Mouse (Mus musculus) thymus, adult 2 months (tissue): ENCODE results near the gene Ppara. TPM values are rescaled to one million over a fixed set of nuclear protein-coding genes. Genes with fewer than 3 reads are reported as not detected.

Experiments
- DNase-seq: peaks from one replicate; pipeline ENCODE4 v3.0.0; 2021
- H3K27ac ChIP-seq: fragments of 200-500 bp; 2 replicates; pipeline ENCODE4 v1.5.1; 2012; ENCODE audit warnings: low read length, control low read depth; ENCODE audit not compliant: control insufficient read depth, insufficient read depth
- H3K27me3 ChIP-seq: fragments of 200-500 bp; 2 replicates; pipeline ENCODE4 v1.6.1; 2012; ENCODE audit warnings: mild to moderate bottlenecking, low read length, moderate library complexity, mixed read lengths; ENCODE audit not compliant: control insufficient read depth, insufficient read depth
- H3K36me3 ChIP-seq: fragments of 200-500 bp; 2 replicates; pipeline ENCODE4 v1.6.1; 2012; ENCODE audit warnings: mild to moderate bottlenecking, low read length, moderate library complexity; ENCODE audit not compliant: control insufficient read depth, insufficient read depth
- H3K4me1 ChIP-seq: fragments of 200-500 bp; replicated peaks from 2 replicates; pipeline ENCODE4 v1.6.1; 2012; ENCODE audit warnings: low read length; ENCODE audit not compliant: control insufficient read depth, insufficient read depth
- H3K4me3 ChIP-seq: fragments of 200-500 bp; 2 replicates; pipeline ENCODE4 v1.5.1; 2012; ENCODE audit warnings: mild to moderate bottlenecking, low read length, control low read depth, moderate library complexity; ENCODE audit not compliant: control insufficient read depth, insufficient read depth
- CTCF ChIP-seq: fragments of 200-500 bp; IDR thresholded peaks from 2 replicates; pipeline ENCODE4 v1.5.1; 2012; ENCODE audit warnings: mild to moderate bottlenecking, control low read depth, low read length, moderate library complexity, borderline replicate concordance; ENCODE audit not compliant: control insufficient read depth, poor library complexity, insufficient read depth; ENCODE audit errors: extremely low read depth
- POLR2A ChIP-seq: fragments of 200-500 bp; IDR thresholded peaks from 2 replicates; pipeline ENCODE4 v1.6.1; 2012; ENCODE audit warnings: mild to moderate bottlenecking, low read length, control low read depth, moderate library complexity; ENCODE audit not compliant: control insufficient read depth, poor library complexity, insufficient read depth; ENCODE audit errors: extremely low read depth
- WGBS: fragments of 180-500 bp; shearing (Covaris S2); methylation state at CpG from one replicate; pipeline ENCODE4 v1.1.7; 2018; 5-methylcytosine and 5-hydroxymethylcytosine counted together
- polyA plus RNA-seq: library from polyadenylated mRNA; depleted of rRNA; stranded (reverse); fragments of >200 nt; gene quantifications from 2 replicates; pipeline ENCODE4 v1.2.3, GENCODE M21; 2012

Ppara gene
- polyA plus RNA-seq, 1 experiment: 1.9 TPM

DNA sequence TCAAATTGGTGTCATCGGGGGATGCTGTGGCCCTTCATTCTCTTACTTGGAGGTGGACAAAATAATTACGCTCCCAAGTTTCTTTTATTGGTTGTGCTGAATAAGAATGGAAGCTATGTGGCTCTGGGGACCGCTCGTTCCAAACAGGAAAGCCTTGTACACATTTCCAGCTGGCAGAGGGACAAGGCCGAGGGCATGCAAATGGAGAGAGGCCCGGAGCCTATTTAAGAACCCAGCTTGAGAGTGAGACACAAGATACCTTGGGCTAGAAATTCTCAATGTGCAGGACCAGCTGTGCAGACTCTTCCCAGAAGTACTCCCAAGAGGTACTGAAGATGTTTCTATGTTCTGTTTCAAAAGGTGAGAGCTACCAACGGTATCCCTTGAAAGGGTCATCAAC lies 21.8 kb downstream of the Ppara start:
- no peaks in the 10 kb centered on the region for H3K36me3 ChIP-seq
- DNase-seq: no peak
- TF ChIP-seq POLR2A: no peak
- no peak for TF ChIP-seq CTCF
- 90% methylated on average over 7 of the region's 7 CpGs for WGBS
- H3K27me3 ChIP-seq: no peaks in the 10 kb centered on the region
- no peak overlapping the region for H3K27ac ChIP-seq
- H3K4me1 ChIP-seq: no peaks in the 10 kb centered on the region
- no peak overlapping the region for H3K4me3 ChIP-seq

DNA sequence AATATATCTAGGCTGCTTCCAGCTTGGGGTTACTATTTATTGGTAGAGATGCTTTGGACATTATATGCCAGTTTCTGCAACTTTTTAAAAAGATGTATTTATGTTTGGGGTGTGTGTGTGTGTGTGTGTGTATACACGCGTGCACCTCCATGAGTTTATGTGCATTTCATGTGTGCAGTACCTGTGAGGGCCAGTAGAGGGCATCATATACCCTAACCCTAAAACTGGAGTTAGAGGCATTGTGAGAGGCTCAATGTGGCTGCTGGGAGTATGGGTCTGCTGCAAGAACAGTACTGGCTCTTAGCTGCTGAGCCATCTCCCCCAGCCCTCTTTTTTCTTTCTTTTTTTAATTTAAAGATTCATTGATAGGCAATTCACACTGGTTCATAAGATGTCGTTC lies 23.0 kb downstream of the Ppara start:
- TF ChIP-seq POLR2A: no peak
- TF ChIP-seq CTCF: no peak
- no peak for DNase-seq
- no peak overlapping the region for H3K4me3 ChIP-seq
- H3K36me3 ChIP-seq: no peaks in the 10 kb centered on the region
- H3K27me3 ChIP-seq: no peaks in the 10 kb centered on the region
- no peaks in the 10 kb centered on the region for H3K4me1 ChIP-seq
- H3K27ac ChIP-seq: no peak overlapping the region
- 97% methylated on average over 3 of the region's 3 CpGs for WGBS

DNA sequence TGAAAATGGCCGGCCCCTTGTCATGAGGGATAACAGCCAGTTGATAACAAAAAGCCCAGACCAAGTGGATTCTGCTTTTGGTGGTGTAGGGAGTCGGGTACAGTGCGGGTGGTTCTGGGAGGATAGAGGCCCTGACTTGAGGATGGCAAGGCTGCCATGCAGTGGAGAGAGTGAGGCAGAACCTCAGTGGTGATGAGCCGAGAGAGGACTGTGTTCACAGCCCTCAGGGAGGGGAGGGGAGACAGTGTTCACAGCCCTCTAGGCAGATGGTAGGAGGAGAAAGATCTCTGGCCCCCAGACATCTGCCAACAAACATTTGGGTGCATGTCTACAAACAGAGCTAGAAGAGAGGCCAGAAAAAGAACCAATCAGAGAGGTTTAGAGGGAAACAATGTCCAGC lies 28.0 kb downstream of the Ppara start:
- TF ChIP-seq POLR2A: no peak
- WGBS: 89% methylated on average over 4 of the region's 4 CpGs
- Histone ChIP-seq H3K4me3 (no peak overlapping the region), H3K4me1 (no peaks in the 10 kb centered on the region), H3K36me3 (no peaks in the 10 kb centered on the region), H3K27ac (no peak overlapping the region), H3K27me3 (no peaks in the 10 kb centered on the region)
- no peak for DNase-seq

DNA sequence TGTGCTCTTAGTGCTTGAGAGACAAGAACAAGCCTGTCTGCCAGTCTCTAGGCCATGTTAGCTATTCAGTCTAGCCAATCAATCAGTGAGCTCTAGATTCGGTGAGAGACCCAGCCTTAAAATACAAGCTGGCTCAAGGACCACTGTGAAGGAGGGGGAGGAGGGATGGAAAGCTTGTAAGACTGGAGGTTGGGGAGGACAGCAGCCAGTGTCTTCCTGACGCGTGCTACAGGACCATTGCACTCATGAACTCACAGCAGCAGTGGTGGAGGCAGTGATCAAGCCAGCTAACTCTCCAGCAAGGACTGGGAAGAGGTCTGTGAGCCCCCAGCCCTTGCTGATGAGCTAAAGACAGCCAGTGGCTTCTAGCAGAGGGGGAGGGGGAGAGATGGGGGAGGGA lies 30.2 kb downstream of the Ppara start:
- Histone ChIP-seq H3K36me3 (no peaks in the 10 kb centered on the region), H3K27me3 (no peaks in the 10 kb centered on the region), H3K4me3 (no peak overlapping the region), H3K4me1 (no peaks in the 10 kb centered on the region), H3K27ac (no peak overlapping the region)
- no peak for DNase-seq
- WGBS: 65% methylated on average over 3 of the region's 3 CpGs
- TF ChIP-seq CTCF: no peak
- TF ChIP-seq POLR2A: no peak

DNA sequence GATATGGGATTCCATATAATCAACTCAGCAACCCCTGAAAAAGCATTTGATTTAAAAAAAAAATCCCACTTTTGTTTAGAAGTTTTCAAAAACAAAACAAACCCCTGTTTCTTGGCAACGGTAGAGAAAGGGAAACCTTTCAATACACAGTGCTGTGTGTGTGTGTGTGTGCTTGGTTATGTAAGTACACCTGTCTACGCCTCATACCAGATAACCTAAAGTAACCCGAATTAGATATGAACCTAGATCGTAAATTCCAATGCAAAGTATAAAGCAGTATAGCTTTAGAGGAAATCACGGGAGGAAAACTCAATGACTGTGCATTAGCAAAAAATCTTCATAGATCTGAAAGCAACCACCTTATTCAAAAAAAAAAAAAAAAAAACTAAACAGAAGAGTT lies 31.9 kb downstream of the Ppara start:
- DNase-seq: no peak
- Histone ChIP-seq H3K36me3 (no peaks in the 10 kb centered on the region), H3K4me1 (no peaks in the 10 kb centered on the region), H3K27ac (no peak overlapping the region), H3K27me3 (no peaks in the 10 kb centered on the region), H3K4me3 (no peak overlapping the region)
- TF ChIP-seq CTCF (no peak), POLR2A (no peak)
- WGBS: 93% methylated on average over 5 of the region's 5 CpGs

DNA sequence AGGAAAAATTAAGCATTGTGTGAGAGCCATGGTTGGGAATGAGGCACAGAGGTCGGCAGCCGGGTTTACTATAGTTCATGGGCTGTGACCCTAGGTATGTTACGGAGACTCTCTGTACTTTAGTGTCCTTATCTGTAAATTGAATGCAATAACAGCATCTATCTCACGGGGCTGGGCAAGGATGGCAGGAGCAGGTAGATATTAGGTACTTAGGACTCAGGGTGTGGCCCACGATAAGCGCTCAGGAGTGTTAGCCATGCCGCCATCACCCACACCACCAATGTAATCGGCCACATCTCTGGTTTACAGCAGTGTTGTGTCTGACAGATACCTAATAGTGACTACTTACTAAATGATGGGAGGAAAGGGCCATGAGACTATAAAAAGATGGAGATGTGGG lies 34.2 kb downstream of the Ppara start:
- Histone ChIP-seq H3K27me3 (no peaks in the 10 kb centered on the region), H3K4me1 (no peaks in the 10 kb centered on the region), H3K36me3 (no peaks in the 10 kb centered on the region), H3K27ac (no peak overlapping the region), H3K4me3 (no peak overlapping the region)
- no peak for DNase-seq
- WGBS: 93% methylated on average over 8 of the region's 8 CpGs
- TF ChIP-seq CTCF: no peak
- TF ChIP-seq POLR2A: no peak

DNA sequence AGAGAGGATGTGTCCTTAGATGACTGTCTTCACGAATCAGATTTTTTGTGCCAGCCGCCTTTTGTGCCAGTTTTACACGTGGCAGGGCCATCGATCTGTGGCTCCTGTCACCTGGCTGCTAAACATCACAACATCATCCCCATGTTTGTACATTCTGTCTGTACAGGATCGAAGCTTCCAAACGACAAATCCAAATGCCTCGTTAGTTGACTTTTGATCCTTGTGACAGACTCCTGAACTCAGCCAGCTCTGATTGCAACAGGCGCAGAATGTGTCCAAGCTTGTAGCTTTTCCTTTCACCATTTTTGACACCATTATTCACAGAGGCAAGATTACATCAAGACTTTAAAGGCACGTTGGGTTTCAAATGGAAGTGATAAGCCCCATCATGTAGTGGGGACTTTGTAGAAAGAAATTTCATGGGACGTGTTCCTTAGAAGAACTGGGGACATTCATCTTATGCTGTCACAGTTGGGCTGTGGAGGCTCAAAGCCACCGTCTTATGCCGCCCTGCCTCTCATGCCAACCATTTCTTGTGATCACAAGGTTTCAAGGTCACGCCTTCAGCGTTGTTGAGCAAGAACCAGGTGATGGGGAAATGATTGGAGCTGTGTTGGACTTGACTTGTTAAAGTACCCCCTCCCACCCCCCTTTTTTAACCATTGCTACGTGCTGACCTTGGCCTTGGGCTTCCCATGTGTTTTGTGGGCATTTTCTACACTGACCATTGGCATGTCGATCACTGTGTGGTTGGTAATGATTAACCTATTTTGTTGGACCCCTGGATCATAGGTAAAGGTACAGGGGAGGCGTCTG lies 36.7 kb downstream of the Ppara start:
- Histone ChIP-seq H3K4me3 (no peak overlapping the region), H3K36me3 (no peaks in the 10 kb centered on the region), H3K27me3 (no peaks in the 10 kb centered on the region), H3K4me1 (no peaks in the 10 kb centered on the region), H3K27ac (no peak overlapping the region)
- no peak for DNase-seq
- WGBS: 85% methylated on average over 17 of the region's 17 CpGs
- TF ChIP-seq CTCF: no peak
- no peak for TF ChIP-seq POLR2A
